Mouse (Mus musculus) embryonic facial prominence, embryonic 11.5 days (tissue): ENCODE results near the gene Fam49a. TPM values are rescaled to one million over a fixed set of nuclear protein-coding genes. Genes with fewer than 3 reads are reported as not detected.

Source experiments
- ATAC-seq: fragments of 200-750 bp; cut with Nextera tagmentation; replicated peaks from 2 replicates; pipeline ENCODE4 v1.8.0; 2017; ENCODE audit warnings: low read depth; ENCODE audit not compliant: insufficient number of reproducible peaks, low FRiP score, low TSS enrichment
- DNase-seq: peaks from one replicate; pipeline ENCODE4 v3.0.0-alpha.2; 2015; ENCODE audit warnings: low spot score
- H3K27ac ChIP-seq: fragments of 300-500 bp; sonication (generic); replicated peaks from 2 replicates; pipeline ENCODE4 v1.5.1; 2014; ENCODE audit warnings: mild to moderate bottlenecking, low read depth, low read length, control low read depth
- H3K27me3 ChIP-seq: fragments of 300-500 bp; sonication (generic); 2 replicates; pipeline ENCODE4 v1.6.1; 2014; ENCODE audit warnings: mild to moderate bottlenecking, low read length, moderate library complexity, mixed read lengths; ENCODE audit not compliant: control insufficient read depth, insufficient read depth
- H3K36me3 ChIP-seq: fragments of 300-500 bp; sonication (generic); replicated peaks from 2 replicates; pipeline ENCODE4 v1.6.1; 2014; ENCODE audit warnings: low read depth, mild to moderate bottlenecking, low read length, moderate library complexity, mixed read lengths; ENCODE audit not compliant: control insufficient read depth, insufficient read depth
- H3K4me1 ChIP-seq: fragments of 300-500 bp; sonication (generic); 2 replicates; pipeline ENCODE4 v1.6.1; 2014; ENCODE audit warnings: low read length, mixed read lengths; ENCODE audit not compliant: control insufficient read depth, insufficient read depth
- H3K4me2 ChIP-seq: fragments of 300-500 bp; sonication (generic); 2 replicates; pipeline ENCODE4 v1.6.1; 2014; ENCODE audit warnings: low read depth, mild to moderate bottlenecking, control low read depth, low read length, moderate library complexity
- H3K4me3 ChIP-seq: fragments of 300-500 bp; sonication (generic); 2 replicates; pipeline ENCODE4 v1.5.1; 2014; ENCODE audit warnings: low read depth, low read length, control low read depth
- H3K9ac ChIP-seq: fragments of 300-500 bp; sonication (generic); replicated peaks from 2 replicates; pipeline ENCODE4 v1.6.1; 2014; ENCODE audit warnings: mild to moderate bottlenecking, control low read depth, low read length
- H3K9me3 ChIP-seq: fragments of 300-500 bp; sonication (generic); replicated peaks from 2 replicates; pipeline ENCODE4 v1.6.1; 2016; ENCODE audit warnings: mild to moderate bottlenecking, low read length, inconsistent platforms, mixed read lengths; ENCODE audit not compliant: control insufficient read depth
- WGBS: fragments of 180-500 bp; shearing (Covaris S2); extraction: QIAGEN DNeasy Blood & Tissue Kit; methylation state at CpG from one replicate; pipeline ENCODE4 v1.1.7; 2014; 5-methylcytosine and 5-hydroxymethylcytosine counted together
- polyA plus RNA-seq: library from polyadenylated mRNA; unstranded; fragments of >200 nt; fragmentation: Nextera tagmentation; extraction: Ambion mirVana; gene quantifications from 2 replicates; pipeline ENCODE4 v1.2.1, GENCODE M21; 2014

The Fam49a gene
- polyA plus RNA-seq, 1 experiment from 2014 or later, result 11.2 TPM

- no peaks in the 10 kb centered on the region for H3K36me3 ChIP-seq
- no peak overlapping the region for H3K4me2 ChIP-seq
- no peak overlapping the region for H3K27ac ChIP-seq
- H3K27me3 ChIP-seq, result no peaks in the 10 kb centered on the region
- no peak overlapping the region for H3K9ac ChIP-seq
- no peak for ATAC-seq
- H3K9me3 ChIP-seq, result no peaks in the 10 kb centered on the region
- WGBS, result 90% methylated on average over 1 of the region's 1 CpGs
- no peak overlapping the region for H3K4me3 ChIP-seq
- no peak for DNase-seq
- no peaks in the 10 kb centered on the region for H3K4me1 ChIP-seq
Measured at GRCm38 (mm10) chr12:12288586-12288985, 26.6 kb downstream of the Fam49a start.

DNA sequence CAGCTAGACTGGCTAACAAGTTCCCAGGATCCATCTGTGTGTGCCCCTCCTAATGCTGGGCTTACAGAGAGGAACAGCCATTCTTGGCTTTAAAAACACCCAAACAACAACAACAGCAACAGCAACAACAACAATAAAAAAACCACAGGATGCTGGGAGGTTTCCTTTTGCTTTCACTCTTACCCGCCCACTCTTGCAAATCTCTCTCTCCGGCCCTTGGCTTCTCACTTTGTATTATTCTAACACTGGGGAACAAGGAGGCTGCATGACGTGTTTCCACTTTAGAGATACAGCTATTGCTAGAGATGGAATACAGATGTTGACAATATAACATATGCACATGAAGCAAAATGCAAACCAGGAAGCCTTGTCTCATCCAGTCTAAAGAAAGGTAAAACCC is 27.7 kb downstream of the Fam49a start:
- Histone ChIP-seq H3K36me3 (no peaks in the 10 kb centered on the region), H3K9ac (no peak overlapping the region), H3K27me3 (no peaks in the 10 kb centered on the region), H3K27ac (no peak overlapping the region), H3K9me3 (no peaks in the 10 kb centered on the region), H3K4me1 (no peaks in the 10 kb centered on the region), H3K4me2 (no peak overlapping the region), H3K4me3 (no peak overlapping the region)
- DNase-seq (no peak), ATAC-seq (no peak)
- 76% methylated on average over 3 of the region's 3 CpGs for whole genome bisulfite sequencing

- WGBS, result 36% methylated on average over 5 of the region's 5 CpGs
- H3K27me3 ChIP-seq, result no peaks in the 10 kb centered on the region
- DNase-seq, result no peak
Measured at GRCm38 (mm10) chr12:12292043-12292618, 30.2 kb downstream of the Fam49a start.

DNA sequence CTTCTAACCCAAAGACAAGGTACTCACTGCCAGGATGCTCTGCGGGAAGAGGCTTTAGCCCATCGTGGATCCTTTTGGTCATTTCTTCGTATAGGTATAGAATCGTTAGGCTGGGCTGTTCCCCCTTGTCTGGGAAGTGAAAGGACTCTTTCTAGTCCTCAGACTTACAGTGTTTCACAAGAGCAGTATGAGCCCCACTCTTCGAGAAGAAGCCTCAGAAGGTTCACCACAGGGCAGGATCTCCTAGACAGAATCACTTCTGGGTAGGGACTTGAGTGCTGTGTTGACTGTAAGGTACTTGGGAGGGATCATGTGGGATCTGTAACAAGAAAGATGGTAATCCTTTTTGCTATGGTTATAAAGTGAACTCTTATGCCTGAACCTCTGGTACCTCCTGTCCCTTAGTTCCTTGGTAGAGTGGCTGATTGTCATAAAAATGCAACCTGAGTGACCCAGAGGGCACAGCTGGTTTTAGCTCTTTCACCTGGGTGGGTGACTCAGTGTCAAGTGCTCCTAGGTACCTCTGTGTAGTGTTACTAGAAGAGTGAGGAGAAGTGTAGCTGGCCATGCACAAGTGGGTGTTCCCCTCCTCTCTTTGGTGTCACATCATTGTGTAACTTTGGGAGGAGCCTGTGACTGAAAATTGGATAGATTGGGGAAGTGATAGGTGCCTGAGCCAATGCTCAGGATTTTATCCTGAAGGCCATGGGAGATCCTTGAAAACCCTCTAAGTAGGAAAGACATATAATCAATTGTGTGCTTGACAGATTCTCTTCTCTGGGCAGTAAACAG is 32.6 kb downstream of the Fam49a start:
- ATAC-seq (no peak), DNase-seq (no peak)
- H3K27ac ChIP-seq, result no peak overlapping the region

More at GRCm38 (mm10) chr12:12292043-12292618, 30.2 kb downstream of the Fam49a start:
- no peak for ATAC-seq
- Histone ChIP-seq H3K27ac (no peak overlapping the region), H3K36me3 (no peaks in the 10 kb centered on the region), H3K4me3 (no peak overlapping the region), H3K9me3 (no peaks in the 10 kb centered on the region), H3K9ac (no peak overlapping the region), H3K4me2 (no peak overlapping the region), H3K4me1 (no peaks in the 10 kb centered on the region)

GRCm38 (mm10) chr12:12298451-12298850 is 36.5 kb downstream of the Fam49a start:
- no peak for DNase-seq
- Histone ChIP-seq H3K4me1 (no peaks in the 10 kb centered on the region), H3K4me3 (no peak overlapping the region), H3K27me3 (no peaks in the 10 kb centered on the region), H3K9me3 (no peaks in the 10 kb centered on the region), H3K36me3 (no peaks in the 10 kb centered on the region), H3K4me2 (no peak overlapping the region), H3K27ac (no peak overlapping the region), H3K9ac (no peak overlapping the region)
- no peak for ATAC-seq
- WGBS, result 86% methylated on average over 7 of the region's 7 CpGs

More for the DNA sequence above, 32.6 kb downstream of the Fam49a start:
- Histone ChIP-seq H3K4me1 (no peaks in the 10 kb centered on the region), H3K27me3 (no peaks in the 10 kb centered on the region), H3K9ac (no peak overlapping the region), H3K4me2 (no peak overlapping the region), H3K9me3 (no peaks in the 10 kb centered on the region), H3K4me3 (no peak overlapping the region), H3K36me3 (no peaks in the 10 kb centered on the region)
- WGBS, result 89% methylated on average over 5 of the region's 5 CpGs

GRCm38 (mm10) chr12:12299303-12299702 is 37.4 kb downstream of the Fam49a start:
- Histone ChIP-seq H3K27me3 (no peaks in the 10 kb centered on the region), H3K4me3 (no peak overlapping the region), H3K9me3 (no peaks in the 10 kb centered on the region), H3K9ac (no peak overlapping the region), H3K36me3 (no peaks in the 10 kb centered on the region), H3K4me1 (no peaks in the 10 kb centered on the region), H3K4me2 (no peak overlapping the region), H3K27ac (no peak overlapping the region)
- WGBS, result 79% methylated on average over 2 of the region's 2 CpGs
- no peak for DNase-seq
- no peak for ATAC-seq

GRCm38 (mm10) chr12:12301149-12301548 is 39.2 kb downstream of the Fam49a start:
- ATAC-seq (no peak), DNase-seq (no peak)
- Histone ChIP-seq H3K36me3 (no peaks in the 10 kb centered on the region), H3K9ac (no peak overlapping the region), H3K27ac (no peak overlapping the region), H3K9me3 (no peaks in the 10 kb centered on the region), H3K4me3 (no peak overlapping the region), H3K4me2 (no peak overlapping the region), H3K27me3 (no peaks in the 10 kb centered on the region), H3K4me1 (no peaks in the 10 kb centered on the region)
- 63% methylated on average over 2 of the region's 2 CpGs for WGBS

GRCm38 (mm10) chr12:12301815-12302214 is 39.9 kb downstream of the Fam49a start:
- ATAC-seq (no peak), DNase-seq (no peak)
- H3K9ac ChIP-seq, result no peak overlapping the region
- no peak overlapping the region for H3K4me3 ChIP-seq
- no peaks in the 10 kb centered on the region for H3K36me3 ChIP-seq
- no peaks in the 10 kb centered on the region for H3K27me3 ChIP-seq
- H3K4me2 ChIP-seq, result no peak overlapping the region
- no peaks in the 10 kb centered on the region for H3K9me3 ChIP-seq
- WGBS, result 19% methylated on average over 4 of the region's 4 CpGs
- no peak overlapping the region for H3K27ac ChIP-seq
- no peaks in the 10 kb centered on the region for H3K4me1 ChIP-seq
